Mouse (Mus musculus): Measurements from ENCODE around the gene Fam209. TPM values are rescaled to one million over a fixed set of nuclear protein-coding genes. Genes with fewer than 3 reads are reported as not detected.

The Fam209 gene
- polyA plus RNA-seq, 1 experiment, result not detected

GRCm38 (mm10) chr2:172522528-172522927, 50.2 kb downstream of the Fam209 start:
- H3K36me3 ChIP-seq (ENCODE audit: control insufficient read depth, insufficient read depth), result no peaks in the 10 kb centered on the region
- H3K4me3 ChIP-seq (ENCODE audit: insufficient read depth, poor library complexity, severe bottlenecking), result peak overlapping the region; percentile 6
- TF ChIP-seq CTCF (IDR thresholded peaks at IDR 0.05; ENCODE audit: control insufficient read depth, insufficient read depth, insufficient read length) (no peak), MYOG (IDR thresholded peaks at IDR 0.05; ENCODE audit: control insufficient read depth, extremely low read depth, insufficient read length) (no peak), FOSL1 (IDR thresholded peaks at IDR 0.05; ENCODE audit: insufficient read depth, low read length, poor library complexity, severe bottlenecking) (no peak)
- no peak overlapping the region for H3ac ChIP-seq (ENCODE audit: control insufficient read depth, insufficient read length, low read depth)
- H3K79me3 ChIP-seq (ENCODE audit: low read depth), result no peaks in the 10 kb centered on the region
- peaks cover 41% of the 10 kb centered on the region for H3K27me3 ChIP-seq (ENCODE audit: control insufficient read depth, insufficient read depth, insufficient read length)
- no peaks in the 10 kb centered on the region for H3K79me2 ChIP-seq (ENCODE audit: control insufficient read depth, insufficient read depth)

Other genes starting within 250 kb of the Fam209 start
- gene Mc3r, start 224.0 kb upstream of the Fam209 start, polyA plus RNA-seq (2012; fragmentation: generic; extraction: Trizol), result 0.01 TPM
- gene Fam210b, start 127.0 kb upstream of the Fam209 start, polyA plus RNA-seq (2012; fragmentation: generic; extraction: Trizol), result 2.3 TPM
- gene Aurka, start 102.0 kb upstream of the Fam209 start, polyA plus RNA-seq (2012; fragmentation: generic; extraction: Trizol), result 121 TPM
- gene Cstf1, start 101.8 kb upstream of the Fam209 start, polyA plus RNA-seq (2012; fragmentation: generic; extraction: Trizol), result 51.4 TPM
- gene Cass4, start 78.7 kb upstream of the Fam209 start, polyA plus RNA-seq (2012; fragmentation: generic; extraction: Trizol), result 0.02 TPM
- gene Rtf2, start 32.0 kb upstream of the Fam209 start, polyA plus RNA-seq (2012; fragmentation: generic; extraction: Trizol), result 56.1 TPM
- gene Gcnt7, start 13.9 kb upstream of the Fam209 start, polyA plus RNA-seq (2012; fragmentation: generic; extraction: Trizol), result 0.14 TPM
- gene Tfap2c, start 77.1 kb downstream of the Fam209 start, polyA plus RNA-seq (2012; fragmentation: generic; extraction: Trizol), result 0.04 TPM

Measured in C2C12 (cell line).